ENCODE assay signal across 15 mouse cellular contexts in genomic region chr12:108453561-108454044, GRCm38 (mm10).
DNase-seq lines count a peak whose midpoint lies in the region; TF ChIP-seq lines count a peak whose summit lies in the region.
"Had no signal": no experiment of that assay in that cellular context is flagged by ENCODE, and none has a peak within 500 bp of the region (broad histone marks: within the 10 kb centered on the region; RNA-seq: fewer than 3 reads in every experiment).

No protein-coding gene starts in this region.

- WGBS in heart, adult 2 months, result 81% methylated on average over 8 of the region's 8 CpGs

- H3K36me3 ChIP-seq in heart, adult 2 months (ENCODE audit: control insufficient read depth, insufficient read depth, low read length), result no peaks in the 10 kb centered on the region
- H3K36me3 ChIP-seq: liver, embryonic 15.5 days had no signal

- no peak overlapping the region for H3K27ac ChIP-seq in heart, adult 2 months
- H3K27ac ChIP-seq: liver, embryonic 15.5 days; macrophage had no signal

- TF ChIP-seq CTCF in heart, adult 2 months (IDR thresholded peaks at IDR 0.05), result no peak

- H3K4me1 ChIP-seq in heart, adult 2 months (ENCODE audit: control insufficient read depth, insufficient read depth, low read length), result peaks cover 7% of the 10 kb centered on the region
- H3K4me1 ChIP-seq: liver, embryonic 15.5 days had no signal

- no peak overlapping the region for H3K9ac ChIP-seq in heart, adult 2 months (ENCODE audit: low read depth, low read length)
- H3K9ac ChIP-seq: liver, embryonic 15.5 days had no signal

- TF ChIP-seq EP300 in heart, adult 2 months (IDR thresholded peaks at IDR 0.05; ENCODE audit: insufficient read depth, low read depth, low read length), result no peak

- intact Hi-C loops in heart, adult 2 months (cut with DNase I), result no loop called here

- TF ChIP-seq POLR2A in heart, adult 2 months (IDR thresholded peaks at IDR 0.05; ENCODE audit: insufficient read depth, low read depth, low read length), result no peak

- H3K79me2 ChIP-seq in heart, adult 2 months (replicated peaks; ENCODE audit: control insufficient read depth, insufficient read depth, low read length), result no peaks in the 10 kb centered on the region; the same call in none of the 2 replicates

- no peak overlapping the region for H3K4me3 ChIP-seq in heart, adult 2 months
- H3K4me3 ChIP-seq: erythroblast, embryonic 14.5 days; liver, embryonic 15.5 days had no signal

- H3K27me3 ChIP-seq in heart, adult 2 months (ENCODE audit: control insufficient read depth, insufficient read depth, low read length), result no peaks in the 10 kb centered on the region

- DNase-seq in adrenal gland, postnatal 25 days, result peak; percentile 20
- DNase-seq in adrenal gland, adult 8-10 months, result no peak
- DNase-seq in thymus, postnatal 14 days, result peak; percentile 5
- DNase-seq in thymus, postnatal 36 days, result no peak
- DNase-seq in c-Kit-positive CD71-negative TER-119-negative erythroid progenitor cells, embryonic 14.5 days (ENCODE audit: low read depth), result peak; percentile 36
- DNase-seq in naive thymus-derived CD4-positive, alpha-beta T cell, adult 2 months (ENCODE audit: low read depth), result peak; percentile 24
- no peak for DNase-seq in heart, adult 2 months
- no peak for DNase-seq in right cerebral cortex, postnatal 4 days
- DNase-seq: cerebellum, postnatal 36 days; gastrocnemius, postnatal 25 days; heart, postnatal 10 days; kidney, postnatal 4 days had no signal

Comparison
In these comparisons a context has a peak if more than half of its experiments do, and no peak if none do; other contexts are left out.
1. DNase-seq: peak in adrenal gland, postnatal 25 days (single experiment), thymus, postnatal 14 days (single experiment), c-Kit-positive CD71-negative TER-119-negative erythroid progenitor cells, embryonic 14.5 days (single experiment) and naive thymus-derived CD4-positive, alpha-beta T cell, adult 2 months (single experiment); none in adrenal gland, adult 8-10 months (single experiment), thymus, postnatal 36 days (0 of 2), heart, adult 2 months (0 of 2) and right cerebral cortex, postnatal 4 days (single experiment).